Mouse (Mus musculus) embryonic facial prominence, embryonic 13.5 days (tissue): ENCODE measurements around the gene Atp6v1f. TPM values are rescaled to one million over a fixed set of nuclear protein-coding genes. Genes with fewer than 3 reads are reported as not detected.

ENCODE experiments used
- ATAC-seq: fragments of 200-750 bp; cut with Nextera tagmentation; 2 replicates; pipeline ENCODE4 v1.8.0; 2017; ENCODE audit warnings: low read depth; ENCODE audit not compliant: insufficient number of reproducible peaks, insufficient read depth, low FRiP score, low TSS enrichment
- H3K27ac ChIP-seq: fragments of 300-500 bp; sonication (generic); 2 replicates; pipeline ENCODE4 v1.5.1; 2015; ENCODE audit warnings: moderate library complexity, mild to moderate bottlenecking, inconsistent platforms
- H3K27me3 ChIP-seq: fragments of 300-500 bp; sonication (generic); 2 replicates; pipeline ENCODE4 v1.6.1; 2015; ENCODE audit warnings: mild to moderate bottlenecking, inconsistent platforms
- H3K36me3 ChIP-seq: fragments of 300-500 bp; sonication (generic); 2 replicates; pipeline ENCODE4 v1.6.1; 2015; ENCODE audit warnings: mild to moderate bottlenecking, inconsistent platforms
- H3K4me1 ChIP-seq: fragments of 300-500 bp; sonication (generic); 2 replicates; pipeline ENCODE4 v1.6.1; 2015; ENCODE audit warnings: inconsistent platforms
- H3K4me2 ChIP-seq: fragments of 300-500 bp; sonication (generic); 2 replicates; pipeline ENCODE4 v1.6.1; 2015; ENCODE audit warnings: moderate library complexity, mild to moderate bottlenecking, inconsistent platforms
- H3K4me3 ChIP-seq: fragments of 300-500 bp; sonication (generic); 2 replicates; pipeline ENCODE4 v1.5.1; 2015; ENCODE audit warnings: mild to moderate bottlenecking, inconsistent platforms
- H3K9ac ChIP-seq: fragments of 300-500 bp; sonication (generic); 2 replicates; pipeline ENCODE4 v1.6.1; 2015; ENCODE audit warnings: mild to moderate bottlenecking, inconsistent platforms
- H3K9me3 ChIP-seq: fragments of 300-500 bp; sonication (generic); 2 replicates; pipeline ENCODE4 v1.6.1; 2016; ENCODE audit warnings: inconsistent platforms
- WGBS: fragments of 180-500 bp; shearing (Covaris S2); methylation state at CpG from one replicate; pipeline ENCODE4 v1.1.7; 2015; ENCODE audit warnings: mixed read lengths; 5-methylcytosine and 5-hydroxymethylcytosine counted together
- polyA plus RNA-seq: library from polyadenylated mRNA; unstranded; fragments of >200 nt; fragmentation: Nextera tagmentation; extraction: Ambion mirVana; gene quantifications from 2 replicates; pipeline ENCODE4 v1.2.1, GENCODE M21; 2015

Gene Atp6v1f
- polyA plus RNA-seq, 1 experiment from 2014 or later: 233 TPM

GRCm38 (mm10) chr6:29500177-29500576 is 32.7 kb downstream of the Atp6v1f start:
- no peak for ATAC-seq
- Histone ChIP-seq H3K9me3 (no peaks in the 10 kb centered on the region), H3K4me2 (no peak overlapping the region), H3K36me3 (peaks cover 65% of the 10 kb centered on the region), H3K4me3 (no peak overlapping the region), H3K4me1 (peaks cover under 1% of the 10 kb centered on the region; the same call in 1 of the 2 replicates), H3K27ac (no peak overlapping the region), H3K9ac (no peak overlapping the region), H3K27me3 (peaks cover 32% of the 10 kb centered on the region)
- 94% methylated on average over 7 of the region's 7 CpGs for WGBS

- no peak overlapping the region for H3K4me2 ChIP-seq
- no peak for ATAC-seq
- 92% methylated on average over 6 of the region's 6 CpGs for WGBS
- H3K27ac ChIP-seq: no peak overlapping the region
- peaks cover 7% of the 10 kb centered on the region for H3K4me1 ChIP-seq
- no peak overlapping the region for H3K4me3 ChIP-seq
- H3K27me3 ChIP-seq: peaks cover 29% of the 10 kb centered on the region
- H3K9ac ChIP-seq: no peak overlapping the region
- peaks cover 65% of the 10 kb centered on the region for H3K36me3 ChIP-seq
- H3K9me3 ChIP-seq: no peaks in the 10 kb centered on the region
Observed at GRCm38 (mm10) chr6:29500810-29501209, 33.3 kb downstream of the Atp6v1f start.

GRCm38 (mm10) chr6:29501599-29501998 is 34.1 kb downstream of the Atp6v1f start:
- 90% methylated on average over 1 of the region's 1 CpGs for WGBS
- no peak for ATAC-seq
- Histone ChIP-seq H3K36me3 (peaks cover 58% of the 10 kb centered on the region), H3K4me2 (no peak overlapping the region), H3K9me3 (no peaks in the 10 kb centered on the region), H3K9ac (no peak overlapping the region), H3K4me1 (peaks cover 14% of the 10 kb centered on the region), H3K27me3 (peaks cover 21% of the 10 kb centered on the region), H3K27ac (no peak overlapping the region), H3K4me3 (no peak overlapping the region)

DNA sequence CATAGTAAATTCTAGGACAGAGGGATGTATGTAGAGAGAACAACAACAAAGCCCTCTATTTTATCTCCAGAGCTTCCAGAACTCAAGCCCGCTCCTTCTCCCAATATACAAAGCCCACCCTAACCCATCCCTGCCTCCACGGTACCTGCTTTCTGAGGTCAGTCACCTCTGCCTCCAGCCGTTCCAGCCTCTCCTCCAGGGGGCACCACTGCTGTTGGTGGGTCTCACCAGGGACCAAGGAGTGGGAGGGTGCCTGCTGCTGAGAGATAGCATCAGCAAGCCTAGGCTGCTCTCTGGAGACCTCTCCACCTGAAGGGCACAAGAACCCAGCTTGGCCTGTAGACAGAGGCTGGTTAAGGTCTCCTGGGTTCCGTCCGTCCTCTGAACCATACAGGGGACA is 38.0 kb downstream of the Atp6v1f start:
- Histone ChIP-seq H3K4me1 (peaks cover 46% of the 10 kb centered on the region), H3K27ac (no peak overlapping the region), H3K9me3 (no peaks in the 10 kb centered on the region), H3K9ac (no peak overlapping the region), H3K27me3 (0 out of 2 replicates have a peak, but pooled peaks cover 3% of the 10 kb centered on the region), H3K36me3 (peaks cover 28% of the 10 kb centered on the region), H3K4me2 (peak overlapping the region; percentile 70; the same call in 1 of the 2 replicates), H3K4me3 (no peak overlapping the region)
- ATAC-seq: no peak
- WGBS: 85% methylated on average over 5 of the region's 5 CpGs

DNA sequence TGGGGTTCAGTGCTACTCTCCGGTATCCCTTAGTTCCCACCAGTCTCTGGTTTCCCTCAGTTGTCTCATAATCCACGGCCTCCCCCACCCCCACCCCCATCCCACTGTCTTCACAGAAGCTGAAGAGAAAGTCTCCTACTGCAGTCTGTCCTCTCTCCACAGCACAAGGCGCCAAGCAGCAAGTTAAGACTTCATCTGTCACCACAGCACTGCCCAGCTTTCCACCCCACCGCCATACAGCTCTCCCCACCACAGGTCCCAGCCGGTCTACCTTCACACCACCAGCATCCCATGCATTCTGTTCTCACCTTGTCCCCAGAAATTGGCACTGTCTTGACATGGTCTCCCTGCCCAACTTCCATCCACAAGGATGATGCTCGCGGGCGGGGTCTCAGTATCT is 39.3 kb downstream of the Atp6v1f start:
- no peak overlapping the region for H3K27ac ChIP-seq
- peak overlapping the region; percentile 70 for H3K4me2 ChIP-seq
- H3K9me3 ChIP-seq: no peaks in the 10 kb centered on the region
- peak overlapping the region; percentile 67 for H3K4me3 ChIP-seq
- H3K4me1 ChIP-seq: peaks cover 51% of the 10 kb centered on the region
- no peak for ATAC-seq
- H3K36me3 ChIP-seq: peaks cover 21% of the 10 kb centered on the region; the same call in 1 of the 2 replicates
- peak overlapping the region; percentile 80 for H3K9ac ChIP-seq
- H3K27me3 ChIP-seq: 0 out of 2 replicates have a peak, but pooled peaks cover 3% of the 10 kb centered on the region
- WGBS: 12% methylated on average over 8 of the region's 8 CpGs

- Histone ChIP-seq H3K36me3 (peaks cover 16% of the 10 kb centered on the region; the same call in 1 of the 2 replicates), H3K27me3 (0 out of 2 replicates have a peak, but pooled peaks cover 3% of the 10 kb centered on the region), H3K4me3 (peak within 1 kb of the TSS; percentile 67), H3K9ac (peak within 1 kb of the TSS; percentile 80), H3K27ac (peak within 1 kb of the TSS; percentile 55; the same call in 1 of the 2 replicates), H3K9me3 (no peaks in the 10 kb centered on the region), H3K4me1 (peaks cover 51% of the 10 kb centered on the region), H3K4me2 (peak within 1 kb of the TSS; percentile 70)
- under 1% methylated on average over 45 of the region's 47 CpGs for WGBS
- peak; percentile 35; the same call in 1 of the 2 replicates for ATAC-seq
Observed at GRCm38 (mm10) chr6:29507447-29508309, 40.2 kb downstream of the Atp6v1f start, which contains the start of gene Kcp. Gene Kcp, minus strand, starts transcription at chr6:29507952.

- Histone ChIP-seq H3K27me3 (0 out of 2 replicates have a peak, but pooled peaks cover 3% of the 10 kb centered on the region), H3K9me3 (no peaks in the 10 kb centered on the region), H3K4me3 (no peak overlapping the region), H3K27ac (peak overlapping the region; percentile 55), H3K9ac (no peak overlapping the region), H3K4me2 (no peak overlapping the region), H3K36me3 (peaks cover 7% of the 10 kb centered on the region; the same call in 1 of the 2 replicates), H3K4me1 (peaks cover 61% of the 10 kb centered on the region)
- 27% methylated on average over 2 of the region's 2 CpGs for WGBS
- ATAC-seq: no peak
Observed at GRCm38 (mm10) chr6:29509086-29509485, 41.6 kb downstream of the Atp6v1f start.

GRCm38 (mm10) chr6:29513284-29513683 is 45.8 kb downstream of the Atp6v1f start:
- Histone ChIP-seq H3K36me3 (no peaks in the 10 kb centered on the region), H3K27ac (peak overlapping the region; percentile 80), H3K9ac (0 out of 2 replicates have a peak overlapping the region, but pooled peaks have one; percentile 49), H3K27me3 (no peaks in the 10 kb centered on the region), H3K9me3 (no peaks in the 10 kb centered on the region), H3K4me3 (peak overlapping the region; percentile 18; the same call in 1 of the 2 replicates), H3K4me2 (peak overlapping the region; percentile 49), H3K4me1 (peaks cover 39% of the 10 kb centered on the region)
- WGBS: under 1% methylated on average over 11 of the region's 11 CpGs
- ATAC-seq: peak; percentile 48; the same call in 1 of the 2 replicates

DNA sequence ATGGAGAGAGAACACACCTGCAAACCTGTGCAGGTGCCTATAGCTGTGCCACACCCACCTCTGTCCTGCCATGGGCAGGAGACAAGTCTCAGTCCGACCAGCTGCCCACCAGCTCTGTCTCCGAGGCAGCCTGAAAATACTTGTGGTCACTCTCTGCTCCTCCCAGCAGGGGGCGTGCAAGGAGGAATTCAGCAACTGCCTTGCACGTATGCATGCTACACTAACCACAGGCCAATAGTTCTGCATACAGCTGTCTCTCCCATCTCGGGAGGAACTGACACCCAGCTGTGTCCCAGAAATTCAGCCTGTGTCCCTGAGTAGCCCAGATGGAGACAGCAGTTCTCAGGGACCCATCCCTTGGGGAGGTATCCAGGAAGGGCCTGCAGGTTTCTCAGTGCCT is 49.6 kb downstream of the Atp6v1f start:
- 11% methylated on average over 5 of the region's 5 CpGs for WGBS
- no peak overlapping the region for H3K4me2 ChIP-seq
- H3K4me3 ChIP-seq: no peak overlapping the region
- no peak overlapping the region for H3K27ac ChIP-seq
- H3K9ac ChIP-seq: no peak overlapping the region
- ATAC-seq: no peak
- H3K9me3 ChIP-seq: 0 out of 2 replicates have a peak, but pooled peaks cover 4% of the 10 kb centered on the region
- no peaks in the 10 kb centered on the region for H3K36me3 ChIP-seq
- peaks cover 14% of the 10 kb centered on the region for H3K4me1 ChIP-seq
- H3K27me3 ChIP-seq: no peaks in the 10 kb centered on the region
